Mouse (Mus musculus) embryonic facial prominence, embryonic 14.5 days (tissue): ENCODE results near the gene Olfr63. TPM values are rescaled to one million over a fixed set of nuclear protein-coding genes. Genes with fewer than 3 reads are reported as not detected.
A peak's percentile ranks its signal among the peaks of the same experiment; 100 is the strongest.
"Not testable (repeated sequence)": the region's sequence is repeated elsewhere in the genome, so short reads cannot be mapped to it uniquely, and the experiment has no call there.

Experiments
- ATAC-seq: fragments of 200-750 bp; cut with Nextera tagmentation; 2 replicates; pipeline ENCODE4 v1.8.0; 2017; ENCODE audit warnings: low read depth, moderate number of reproducible peaks, moderate TSS enrichment
- DNase-seq: peaks from one replicate; pipeline ENCODE4 v3.0.0-alpha.2; 2015; ENCODE audit warnings: low spot score
- H3K27ac ChIP-seq: fragments of 300-500 bp; sonication (generic); replicated peaks from 2 replicates; pipeline ENCODE4 v1.5.1; 2014; ENCODE audit warnings: low read depth, mild to moderate bottlenecking, low read length, moderate library complexity
- H3K27me3 ChIP-seq: fragments of 300-500 bp; sonication (generic); replicated peaks from 2 replicates; pipeline ENCODE4 v1.6.1; 2014; ENCODE audit warnings: low read length; ENCODE audit not compliant: control insufficient read depth, insufficient read depth
- H3K36me3 ChIP-seq: fragments of 300-500 bp; sonication (generic); 2 replicates; pipeline ENCODE4 v1.6.1; 2014; ENCODE audit warnings: low read length, mixed read lengths; ENCODE audit not compliant: control insufficient read depth, insufficient read depth
- H3K4me1 ChIP-seq: fragments of 300-500 bp; sonication (generic); 2 replicates; pipeline ENCODE4 v1.6.1; 2014; ENCODE audit warnings: antibody characterized with exemption, low read length; ENCODE audit not compliant: control insufficient read depth, insufficient read depth
- H3K4me2 ChIP-seq: fragments of 300-500 bp; sonication (generic); 2 replicates; pipeline ENCODE4 v1.6.1; 2014; ENCODE audit warnings: low read depth, mild to moderate bottlenecking, low read length, moderate library complexity, mixed read lengths
- H3K4me3 ChIP-seq: fragments of 300-500 bp; sonication (generic); 2 replicates; pipeline ENCODE4 v1.5.1; 2014; ENCODE audit warnings: low read depth, mild to moderate bottlenecking, low read length
- H3K9ac ChIP-seq: fragments of 300-500 bp; sonication (generic); 2 replicates; pipeline ENCODE4 v1.6.1; 2014; ENCODE audit warnings: low read depth, mild to moderate bottlenecking, low read length, moderate library complexity, mixed read lengths
- H3K9me3 ChIP-seq: fragments of 300-500 bp; sonication (generic); 2 replicates; pipeline ENCODE4 v1.6.1; 2016; ENCODE audit warnings: low read length; ENCODE audit not compliant: control insufficient read depth
- WGBS: fragments of 180-500 bp; shearing (Covaris S2); extraction: QIAGEN DNeasy Blood & Tissue Kit; methylation state at CpG from one replicate; pipeline ENCODE4 v1.1.7; 2014; 5-methylcytosine and 5-hydroxymethylcytosine counted together
- polyA plus RNA-seq: library from polyadenylated mRNA; unstranded; fragments of >200 nt; fragmentation: Nextera tagmentation; extraction: Ambion mirVana; gene quantifications from 2 replicates; pipeline ENCODE4 v1.2.1, GENCODE M21; 2014

Gene Olfr63
- 0.03 TPM in 1 of 2 replicates, not detected in the other for polyA plus RNA-seq

GRCm38 (mm10) chr17:33264376-33264775 lies at the start of gene Olfr63:
Gene Olfr63 (plus strand): TSS chr17:33264676.
- H3K36me3 ChIP-seq = no peaks in the 10 kb centered on the region
- H3K4me2 ChIP-seq = no peak within 1 kb of the TSS
- H3K27me3 ChIP-seq = no peaks in the 10 kb centered on the region
- 75% methylated on average over 1 of the region's 1 CpGs for WGBS
- H3K27ac ChIP-seq = no peak within 1 kb of the TSS
- DNase-seq = no peak
- ATAC-seq = no peak
- H3K4me3 ChIP-seq = no peak within 1 kb of the TSS
- H3K9me3 ChIP-seq = no peaks in the 10 kb centered on the region
- no peak within 1 kb of the TSS for H3K9ac ChIP-seq
- H3K4me1 ChIP-seq = no peaks in the 10 kb centered on the region

- H3K9ac ChIP-seq = no peak within 1 kb of the TSS
- peaks cover 9% of the 10 kb centered on the region; the same call in 1 of the 2 replicates for H3K9me3 ChIP-seq
- H3K4me3 ChIP-seq = no peak within 1 kb of the TSS
- 75% methylated on average over 2 of the region's 2 CpGs for whole genome bisulfite sequencing
- ATAC-seq (no peak), DNase-seq (no peak)
- no peaks in the 10 kb centered on the region for H3K4me1 ChIP-seq
- no peaks in the 10 kb centered on the region for H3K27me3 ChIP-seq
- H3K36me3 ChIP-seq = no peaks in the 10 kb centered on the region
- H3K27ac ChIP-seq = no peak within 1 kb of the TSS
- no peak within 1 kb of the TSS for H3K4me2 ChIP-seq
Measured at GRCm38 (mm10) chr17:33221590-33221989, 42.9 kb upstream of the Olfr63 start, which contains the start of gene Olfr1564. Gene Olfr1564 (minus strand): TSS chr17:33221690.

- H3K27me3 ChIP-seq, H3K9ac ChIP-seq, H3K4me1 ChIP-seq, H3K27ac ChIP-seq, H3K4me3 ChIP-seq, H3K4me2 ChIP-seq, ATAC-seq, DNase-seq: not testable (repeated sequence)
- WGBS = 91% methylated on average over 1 of the region's 1 CpGs
- peaks cover 21% of the 10 kb centered on the region for H3K9me3 ChIP-seq
- peaks cover 14% of the 10 kb centered on the region for H3K36me3 ChIP-seq
Measured at GRCm38 (mm10) chr17:33236646-33237045, 27.8 kb upstream of the Olfr63 start.

- 0 out of 2 replicates have a peak within 1 kb of the TSS, but pooled peaks have one; percentile 18 for H3K4me2 ChIP-seq
- not testable (repeated sequence) for H3K4me1 ChIP-seq, DNase-seq, H3K4me3 ChIP-seq, H3K9me3 ChIP-seq, H3K27me3 ChIP-seq, H3K27ac ChIP-seq, H3K9ac ChIP-seq, H3K36me3 ChIP-seq
- WGBS = 13% methylated on average over 1 of the region's 34 CpGs
- ATAC-seq = peak; percentile 99
Measured at GRCm38 (mm10) chr17:33254530-33255318, 9.8 kb upstream of the Olfr63 start, which contains the start of gene Zfp955a. Gene Zfp955a (minus strand): TSS chr17:33255145.

GRCm38 (mm10) chr17:33255319-33255657 lies 9.2 kb upstream of the Olfr63 start:
- not testable (repeated sequence) for H3K9ac ChIP-seq, H3K4me2 ChIP-seq, H3K4me1 ChIP-seq, H3K27ac ChIP-seq, H3K9me3 ChIP-seq, H3K4me3 ChIP-seq, DNase-seq, H3K36me3 ChIP-seq, ATAC-seq, H3K27me3 ChIP-seq
- no CpG with 5 or more reads among the region's 2 CpGs for WGBS

- Histone ChIP-seq H3K36me3 (no peaks in the 10 kb centered on the region), H3K27ac (no peak overlapping the region), H3K9ac (no peak overlapping the region), H3K4me1 (no peaks in the 10 kb centered on the region), H3K4me2 (no peak overlapping the region), H3K9me3 (no peaks in the 10 kb centered on the region), H3K4me3 (no peak overlapping the region), H3K27me3 (no peaks in the 10 kb centered on the region)
- no peak for DNase-seq
- WGBS = 83% methylated on average over 9 of the region's 9 CpGs
- no peak for ATAC-seq
Measured at GRCm38 (mm10) chr17:33268907-33269306, 4.4 kb downstream of the Olfr63 start.

GRCm38 (mm10) chr17:33289039-33289875 lies 24.8 kb downstream of the Olfr63 start, which contains the start of gene Zfp955b:
Gene Zfp955b (plus strand): TSS chr17:33289544.
- no CpG with 5 or more reads among the region's 25 CpGs for WGBS
- not testable (repeated sequence) for H3K9ac ChIP-seq, DNase-seq, H3K27me3 ChIP-seq, H3K27ac ChIP-seq, H3K36me3 ChIP-seq, H3K4me1 ChIP-seq, H3K9me3 ChIP-seq
- peak; percentile 100 for ATAC-seq
- 0 out of 2 replicates have a peak within 1 kb of the TSS, but pooled peaks have one; percentile 28 for H3K4me2 ChIP-seq
- H3K4me3 ChIP-seq = peak within 1 kb of the TSS; percentile 14; the same call in 1 of the 2 replicates

- not testable (repeated sequence) for H3K4me2 ChIP-seq, H3K36me3 ChIP-seq, ATAC-seq, H3K27me3 ChIP-seq, H3K9me3 ChIP-seq, H3K4me1 ChIP-seq, H3K27ac ChIP-seq, DNase-seq, H3K9ac ChIP-seq
- no CpG with 5 or more reads among the region's 9 CpGs for WGBS
- peak overlapping the region; percentile 14; the same call in 1 of the 2 replicates for H3K4me3 ChIP-seq
Measured at GRCm38 (mm10) chr17:33289876-33290149, 25.3 kb downstream of the Olfr63 start.
